Mouse (Mus musculus) limb, embryonic 12.5 days (tissue): ENCODE results near the gene Ctsd. TPM values are rescaled to one million over a fixed set of nuclear protein-coding genes. Genes with fewer than 3 reads are reported as not detected.

ENCODE experiments used
- ATAC-seq: fragments of 200-750 bp; cut with Nextera tagmentation; 2 replicates; pipeline ENCODE4 v1.8.0; 2017; ENCODE audit warnings: low read depth, moderate TSS enrichment; ENCODE audit not compliant: insufficient number of reproducible peaks, insufficient read depth, low FRiP score, low TSS enrichment
- H3K27ac ChIP-seq: fragments of 300-500 bp; sonication (generic); 2 replicates; pipeline ENCODE4 v1.5.1; 2016; ENCODE audit warnings: mild to moderate bottlenecking, moderate library complexity
- H3K27me3 ChIP-seq: fragments of 300-500 bp; sonication (generic); 2 replicates; pipeline ENCODE4 v1.6.1; 2016; ENCODE audit warnings: mild to moderate bottlenecking, moderate library complexity
- H3K36me3 ChIP-seq: fragments of 300-500 bp; sonication (generic); 2 replicates; pipeline ENCODE4 v1.6.1; 2016; ENCODE audit warnings: mild to moderate bottlenecking, moderate library complexity
- H3K4me1 ChIP-seq: fragments of 300-500 bp; sonication (generic); replicated peaks from 2 replicates; pipeline ENCODE4 v1.6.1; 2016
- H3K4me2 ChIP-seq: fragments of 300-500 bp; sonication (generic); 2 replicates; pipeline ENCODE4 v1.6.1; 2016; ENCODE audit warnings: mild to moderate bottlenecking, moderate library complexity
- H3K4me3 ChIP-seq: fragments of 300-500 bp; sonication (generic); replicated peaks from 2 replicates; pipeline ENCODE4 v1.5.1; 2016; ENCODE audit warnings: mild to moderate bottlenecking
- H3K9ac ChIP-seq: fragments of 300-500 bp; sonication (generic); replicated peaks from 2 replicates; pipeline ENCODE4 v1.6.1; 2016; ENCODE audit warnings: mild to moderate bottlenecking, moderate library complexity
- H3K9me3 ChIP-seq: fragments of 300-500 bp; sonication (generic); 2 replicates; pipeline ENCODE4 v1.6.1; 2016; ENCODE audit warnings: mild to moderate bottlenecking, moderate library complexity
- WGBS: fragments of 180-500 bp; shearing (Covaris S2); methylation state at CpG from one replicate; pipeline ENCODE4 v1.1.7; 2016; 5-methylcytosine and 5-hydroxymethylcytosine counted together
- polyA plus RNA-seq: library from polyadenylated mRNA; unstranded; fragments of >200 nt; fragmentation: Nextera tagmentation; extraction: Ambion mirVana; gene quantifications from 2 replicates; pipeline ENCODE4 v1.2.1, GENCODE M21; 2016

Ctsd gene
- polyA plus RNA-seq, 1 experiment from 2014 or later: 135 TPM

- no peak overlapping the region for H3K4me3 ChIP-seq
- 79% methylated on average over 4 of the region's 4 CpGs for WGBS
- H3K9me3 ChIP-seq: no peaks in the 10 kb centered on the region
- no peak overlapping the region for H3K4me2 ChIP-seq
- peaks cover 28% of the 10 kb centered on the region for H3K4me1 ChIP-seq
- no peak for ATAC-seq
- H3K9ac ChIP-seq: no peak overlapping the region
- no peak overlapping the region for H3K27ac ChIP-seq
- no peaks in the 10 kb centered on the region for H3K36me3 ChIP-seq
- no peaks in the 10 kb centered on the region for H3K27me3 ChIP-seq
Observed at GRCm38 (mm10) chr7:142331281-142331680, 56.6 kb downstream of the Ctsd start.

DNA sequence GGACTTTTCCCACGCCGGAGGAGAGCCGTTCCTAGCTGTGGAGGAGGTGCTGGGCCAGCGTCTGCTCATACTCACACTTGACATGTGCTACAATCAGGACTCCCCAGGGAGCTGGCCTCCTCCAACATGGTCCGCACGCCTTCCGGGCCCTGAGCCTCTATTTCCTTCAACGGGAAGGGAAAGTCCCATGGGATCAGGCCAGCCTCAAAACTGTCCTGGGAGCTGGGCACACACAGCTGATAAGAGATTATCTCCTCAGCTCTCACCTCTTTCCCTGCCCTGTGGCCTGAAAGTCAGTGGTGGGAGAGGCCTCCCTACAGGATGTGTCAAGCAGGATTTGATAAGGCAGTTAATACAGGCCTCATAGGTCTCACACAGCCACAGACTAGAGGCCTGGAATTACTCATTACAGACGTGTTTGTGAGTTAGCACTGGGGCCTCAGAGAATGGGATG lies 57.5 kb downstream of the Ctsd start:
- Histone ChIP-seq H3K9me3 (no peaks in the 10 kb centered on the region), H3K4me3 (no peak overlapping the region), H3K27ac (0 out of 2 replicates have a peak overlapping the region, but pooled peaks have one; percentile 12), H3K4me2 (no peak overlapping the region), H3K4me1 (peaks cover 28% of the 10 kb centered on the region), H3K9ac (no peak overlapping the region), H3K36me3 (no peaks in the 10 kb centered on the region), H3K27me3 (no peaks in the 10 kb centered on the region)
- WGBS: 41% methylated on average over 9 of the region's 9 CpGs
- no peak for ATAC-seq

DNA sequence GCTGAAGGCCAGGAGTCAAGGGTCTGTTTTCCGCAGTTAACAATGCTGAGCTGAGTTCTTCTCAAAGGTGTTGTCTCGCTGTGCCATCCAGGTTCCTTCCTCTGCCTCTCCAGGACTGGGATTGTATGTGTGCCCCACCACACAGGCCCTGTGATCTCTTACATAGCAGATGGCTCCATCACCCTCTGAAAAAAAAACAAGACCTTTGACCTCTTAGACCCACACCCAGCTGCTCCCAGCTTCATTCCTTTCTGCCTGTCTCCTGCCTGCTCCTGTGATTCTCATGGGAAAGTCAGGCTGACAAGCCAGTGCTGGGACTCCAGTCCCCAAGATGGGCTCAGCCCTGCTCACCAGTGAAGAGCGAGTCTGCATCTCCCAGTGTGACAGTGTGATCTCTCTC lies 59.3 kb downstream of the Ctsd start:
- Histone ChIP-seq H3K4me2 (no peak overlapping the region), H3K27ac (no peak overlapping the region), H3K4me3 (no peak overlapping the region), H3K9ac (no peak overlapping the region), H3K36me3 (no peaks in the 10 kb centered on the region), H3K4me1 (peaks cover 19% of the 10 kb centered on the region), H3K27me3 (no peaks in the 10 kb centered on the region), H3K9me3 (no peaks in the 10 kb centered on the region)
- 52% methylated on average over 3 of the region's 3 CpGs for WGBS
- no peak for ATAC-seq

- 45% methylated on average over 9 of the region's 9 CpGs for WGBS
- H3K36me3 ChIP-seq: no peaks in the 10 kb centered on the region
- no peak overlapping the region for H3K4me2 ChIP-seq
- H3K4me1 ChIP-seq: peaks cover 11% of the 10 kb centered on the region
- no peaks in the 10 kb centered on the region for H3K9me3 ChIP-seq
- H3K4me3 ChIP-seq: no peak overlapping the region
- H3K27ac ChIP-seq: no peak overlapping the region
- no peak overlapping the region for H3K9ac ChIP-seq
- no peak for ATAC-seq
- no peaks in the 10 kb centered on the region for H3K27me3 ChIP-seq
Observed at GRCm38 (mm10) chr7:142326714-142327445, 61.0 kb downstream of the Ctsd start.

Other genes starting within 250 kb of the Ctsd start
- not detected in 2 replicates for gene Gm45337, start 243.4 kb downstream of the Ctsd start, polyA plus RNA-seq
- not detected in 2 replicates for gene Gm29735, start 230.9 kb downstream of the Ctsd start, polyA plus RNA-seq
- not detected in 2 replicates for gene Gm4553, start 222.3 kb downstream of the Ctsd start, polyA plus RNA-seq
- not detected in 2 replicates for gene Krtap5-2, start 212.0 kb downstream of the Ctsd start, polyA plus RNA-seq
- gene Gm10153, start 197.6 kb downstream of the Ctsd start, polyA plus RNA-seq: not detected in 2 replicates
- gene Krtap5-3, start 186.7 kb downstream of the Ctsd start, polyA plus RNA-seq: not detected in 2 replicates
- not detected in 2 replicates for gene Gm7579, start 176.2 kb downstream of the Ctsd start, polyA plus RNA-seq
- not detected in 2 replicates for gene Krtap5-5, start 158.1 kb downstream of the Ctsd start, polyA plus RNA-seq
- not detected in 2 replicates for gene Gm40460, start 147.0 kb downstream of the Ctsd start, polyA plus RNA-seq
- not detected in 2 replicates for gene Gm2431, start 129.7 kb downstream of the Ctsd start, polyA plus RNA-seq
- gene Gm4559, start 113.7 kb downstream of the Ctsd start, polyA plus RNA-seq: not detected in 2 replicates
- not detected in 2 replicates for gene Krtap5-1, start 90.9 kb downstream of the Ctsd start, polyA plus RNA-seq
- not detected in 2 replicates for gene Krtap5-4, start 84.5 kb downstream of the Ctsd start, polyA plus RNA-seq
- 0.27 and 0.33 TPM in 2 replicates for gene Ifitm10, start 14.3 kb downstream of the Ctsd start, polyA plus RNA-seq
- 0.63 and 3.4 TPM in 2 replicates for gene Gm49369, start 5.4 kb downstream of the Ctsd start, polyA plus RNA-seq
- 0.60 TPM in 1 of 2 replicates, not detected in the other for gene Syt8, start 46.8 kb upstream of the Ctsd start, polyA plus RNA-seq
- 14.4 and 15.3 TPM in 2 replicates for gene Tnni2, start 53.8 kb upstream of the Ctsd start, polyA plus RNA-seq
- gene Lsp1, start 72.8 kb upstream of the Ctsd start, polyA plus RNA-seq: 30.2 and 30.3 TPM in 2 replicates
- 14.3 and 17.3 TPM in 2 replicates for gene Tnnt3, start 110.8 kb upstream of the Ctsd start, polyA plus RNA-seq
- 29.4 and 33.3 TPM in 2 replicates for gene Mrpl23, start 144.6 kb upstream of the Ctsd start, polyA plus RNA-seq